Mouse (Mus musculus) C2C12 (cell line): ENCODE results near the gene Abca5. TPM values are rescaled to one million over a fixed set of nuclear protein-coding genes. Genes with fewer than 3 reads are reported as not detected.

Experiments
- H3K27me3 ChIP-seq: one replicate; pipeline ENCODE4 v1.6.1; 2011; ENCODE audit not compliant: control insufficient read depth, insufficient read depth, insufficient read length
- H3K36me3 ChIP-seq: one replicate; pipeline ENCODE4 v1.6.1; 2011; ENCODE audit not compliant: control insufficient read depth, insufficient read depth
- H3K4me3 ChIP-seq: one replicate; pipeline ENCODE4 v1.5.1; 2011; ENCODE audit warnings: mild to moderate bottlenecking, control low read depth; ENCODE audit not compliant: poor library complexity, insufficient read depth, severe bottlenecking
- H3K79me2 ChIP-seq: one replicate; pipeline ENCODE4 v1.6.1; 2011; ENCODE audit not compliant: control insufficient read depth, insufficient read depth
- H3K79me3 ChIP-seq: one replicate; pipeline ENCODE4 v1.6.1; 2011; ENCODE audit warnings: low read depth, control low read depth
- H3ac ChIP-seq: one replicate; pipeline ENCODE3; 2011; ENCODE audit warnings: low read depth; ENCODE audit not compliant: control insufficient read depth, insufficient read length
- CEBPB ChIP-seq: IDR thresholded peaks from one replicate; pipeline ENCODE4 v1.6.1; 2011; ENCODE audit warnings: low read depth, mild to moderate bottlenecking, control low read depth, moderate library complexity
- CTCF ChIP-seq: IDR thresholded peaks from one replicate; pipeline ENCODE4 v1.5.1; 2011; ENCODE audit not compliant: control insufficient read depth, insufficient read depth, insufficient read length
- FOSL1 ChIP-seq: IDR thresholded peaks from one replicate; pipeline ENCODE4 v1.8.0; 2011; ENCODE audit warnings: mild to moderate bottlenecking, low read length; ENCODE audit not compliant: poor library complexity, insufficient read depth, severe bottlenecking
- MAX ChIP-seq: IDR thresholded peaks from one replicate; pipeline ENCODE4 v1.6.1; 2011; ENCODE audit warnings: mild to moderate bottlenecking, control low read depth
- MYOD1 ChIP-seq: IDR thresholded peaks from one replicate; pipeline ENCODE4 v1.6.1; 2011; ENCODE audit warnings: low read depth; ENCODE audit not compliant: control insufficient read depth, insufficient read length
- MYOG ChIP-seq: IDR thresholded peaks from one replicate; pipeline ENCODE4 v1.6.1; 2011; ENCODE audit not compliant: control insufficient read depth, insufficient read length; ENCODE audit errors: extremely low read depth
- USF1 ChIP-seq: IDR thresholded peaks from one replicate; pipeline ENCODE4 v1.6.1; 2011; ENCODE audit warnings: low read depth, mild to moderate bottlenecking, control low read depth, moderate library complexity
- polyA plus RNA-seq: library from polyadenylated mRNA; unstranded; fragments of >200 nt; fragmentation: generic; extraction: Trizol; gene quantifications from one replicate; pipeline ENCODE4 v1.2.1, GENCODE M21; 2012; ENCODE audit warnings: missing spikeins

The Abca5 gene
- polyA plus RNA-seq, 1 experiment, result 0.99 TPM

- Histone ChIP-seq H3K27me3 (no peaks in the 10 kb centered on the region), H3K36me3 (no peaks in the 10 kb centered on the region), H3K79me3 (no peaks in the 10 kb centered on the region), H3K4me3 (no peak overlapping the region), H3K79me2 (no peaks in the 10 kb centered on the region), H3ac (no peak overlapping the region)
- TF ChIP-seq FOSL1 (no peak), CEBPB (no peak), MYOD1 (no peak), MAX (no peak), CTCF (no peak), USF1 (no peak), MYOG (no peak)
Observed at GRCm38 (mm10) chr11:110372266-110372954, 34.9 kb upstream of the Abca5 start.

GRCm38 (mm10) chr11:110371827-110372226, 34.3 kb upstream of the Abca5 start:
- Histone ChIP-seq H3K36me3 (no peaks in the 10 kb centered on the region), H3K79me3 (no peaks in the 10 kb centered on the region), H3K79me2 (no peaks in the 10 kb centered on the region), H3K27me3 (no peaks in the 10 kb centered on the region), H3ac (no peak overlapping the region), H3K4me3 (no peak overlapping the region)
- TF ChIP-seq CEBPB (no peak), MYOG (no peak), MYOD1 (no peak), FOSL1 (no peak), USF1 (no peak), MAX (no peak), CTCF (no peak)

DNA sequence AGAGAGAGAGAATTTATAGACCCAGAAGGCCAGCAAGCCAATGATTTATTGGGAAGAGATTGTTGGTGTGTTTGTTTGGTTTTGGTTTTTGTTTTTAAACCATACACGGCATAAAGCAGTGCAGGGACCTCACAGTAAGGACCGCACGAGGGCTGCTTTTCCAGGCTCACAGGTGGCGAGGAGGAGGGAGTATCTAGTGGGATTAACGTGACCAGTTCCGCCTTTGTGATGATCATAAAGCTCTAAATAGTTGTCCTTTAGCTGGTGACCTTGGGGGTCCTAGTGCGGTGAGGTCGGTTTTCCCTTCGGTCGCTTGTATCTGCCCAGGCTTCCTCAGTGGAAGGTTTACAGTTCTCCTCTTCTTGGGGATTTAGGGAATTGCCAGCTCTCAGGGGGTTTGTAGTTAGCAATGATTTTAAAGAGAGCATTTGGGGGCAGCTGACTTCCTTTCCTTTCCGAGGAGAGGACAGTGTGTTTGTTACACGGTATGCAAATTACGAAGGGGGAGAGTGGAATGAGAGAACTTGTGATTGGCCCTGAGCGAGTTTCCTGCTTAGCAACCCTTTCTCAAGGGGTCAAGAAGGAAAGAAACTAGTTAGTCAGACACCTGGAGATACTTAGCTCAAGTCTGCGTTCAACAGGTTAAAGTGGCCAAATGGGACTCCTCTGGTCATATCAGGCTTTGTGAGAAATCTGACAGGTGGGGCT, 31.9 kb upstream of the Abca5 start:
- no peaks in the 10 kb centered on the region for H3K27me3 ChIP-seq
- H3K4me3 ChIP-seq, result no peak overlapping the region
- H3K79me2 ChIP-seq, result no peaks in the 10 kb centered on the region
- no peak for TF ChIP-seq FOSL1
- TF ChIP-seq CEBPB, result no peak
- TF ChIP-seq MYOD1, result no peak
- TF ChIP-seq MAX, result no peak
- no peak for TF ChIP-seq MYOG
- TF ChIP-seq USF1, result no peak
- no peak for TF ChIP-seq CTCF
- H3ac ChIP-seq, result no peak overlapping the region
- H3K79me3 ChIP-seq, result no peaks in the 10 kb centered on the region
- no peaks in the 10 kb centered on the region for H3K36me3 ChIP-seq

GRCm38 (mm10) chr11:110367638-110368037, 30.1 kb upstream of the Abca5 start:
- no peak for TF ChIP-seq MYOD1
- TF ChIP-seq CEBPB, result no peak
- no peak for TF ChIP-seq MYOG
- TF ChIP-seq CTCF, result no peak
- TF ChIP-seq MAX, result no peak
- TF ChIP-seq USF1, result no peak
- no peak for TF ChIP-seq FOSL1
- H3K79me3 ChIP-seq, result no peaks in the 10 kb centered on the region
- no peaks in the 10 kb centered on the region for H3K27me3 ChIP-seq
- no peak overlapping the region for H3K4me3 ChIP-seq
- H3K79me2 ChIP-seq, result no peaks in the 10 kb centered on the region
- no peaks in the 10 kb centered on the region for H3K36me3 ChIP-seq
- no peak overlapping the region for H3ac ChIP-seq

- Histone ChIP-seq H3K4me3 (no peak overlapping the region), H3ac (no peak overlapping the region)
- TF ChIP-seq MAX, result no peak
- no peak for TF ChIP-seq MYOD1
- no peak for TF ChIP-seq FOSL1
- TF ChIP-seq USF1, result no peak
Observed at GRCm38 (mm10) chr11:110366902-110367301, 29.4 kb upstream of the Abca5 start.

More at GRCm38 (mm10) chr11:110366902-110367301, 29.4 kb upstream of the Abca5 start:
- no peaks in the 10 kb centered on the region for H3K79me3 ChIP-seq
- no peaks in the 10 kb centered on the region for H3K79me2 ChIP-seq
- no peaks in the 10 kb centered on the region for H3K36me3 ChIP-seq
- H3K27me3 ChIP-seq, result no peaks in the 10 kb centered on the region
